Mouse (Mus musculus) thymus, postnatal 14 days (tissue): ENCODE measurements around the gene Wwc1.

Experiments
- DNase-seq: peaks from one replicate; pipeline ENCODE4 v3.0.0; 2021

Wwc1 gene

DNA sequence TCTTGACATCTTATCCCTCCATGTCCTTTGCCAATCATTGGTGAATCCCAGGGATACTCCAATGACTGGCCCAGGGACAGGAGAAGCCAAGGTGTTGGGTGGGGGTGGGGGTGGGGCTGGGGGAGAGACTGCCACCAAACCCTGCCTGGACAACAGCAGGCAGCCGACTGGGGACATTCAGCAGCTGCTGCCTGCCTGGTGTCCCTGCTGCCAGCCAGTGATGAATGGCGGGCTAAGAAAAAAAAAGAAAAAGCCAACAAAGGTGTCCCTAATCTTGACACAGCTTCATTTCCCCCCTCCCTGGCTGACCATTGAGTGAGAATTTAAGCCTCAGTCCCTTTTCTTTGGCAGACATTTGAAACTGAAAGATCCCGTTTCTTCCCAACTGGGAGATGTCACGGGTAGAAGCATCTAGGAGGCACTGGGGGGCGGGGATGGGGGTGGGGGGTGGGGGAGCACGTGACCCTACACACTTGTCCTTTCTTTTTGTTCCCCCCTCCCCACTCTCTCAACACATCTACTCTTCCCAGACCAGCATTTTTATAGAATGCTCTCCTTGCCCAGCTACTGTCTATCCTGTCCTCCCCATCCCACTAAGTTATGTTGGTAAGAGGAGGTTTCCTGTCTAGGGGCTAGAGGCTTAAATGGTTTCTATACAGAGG lies 7.9 kb downstream of the Wwc1 start:
- DNase-seq, result no peak

DNA sequence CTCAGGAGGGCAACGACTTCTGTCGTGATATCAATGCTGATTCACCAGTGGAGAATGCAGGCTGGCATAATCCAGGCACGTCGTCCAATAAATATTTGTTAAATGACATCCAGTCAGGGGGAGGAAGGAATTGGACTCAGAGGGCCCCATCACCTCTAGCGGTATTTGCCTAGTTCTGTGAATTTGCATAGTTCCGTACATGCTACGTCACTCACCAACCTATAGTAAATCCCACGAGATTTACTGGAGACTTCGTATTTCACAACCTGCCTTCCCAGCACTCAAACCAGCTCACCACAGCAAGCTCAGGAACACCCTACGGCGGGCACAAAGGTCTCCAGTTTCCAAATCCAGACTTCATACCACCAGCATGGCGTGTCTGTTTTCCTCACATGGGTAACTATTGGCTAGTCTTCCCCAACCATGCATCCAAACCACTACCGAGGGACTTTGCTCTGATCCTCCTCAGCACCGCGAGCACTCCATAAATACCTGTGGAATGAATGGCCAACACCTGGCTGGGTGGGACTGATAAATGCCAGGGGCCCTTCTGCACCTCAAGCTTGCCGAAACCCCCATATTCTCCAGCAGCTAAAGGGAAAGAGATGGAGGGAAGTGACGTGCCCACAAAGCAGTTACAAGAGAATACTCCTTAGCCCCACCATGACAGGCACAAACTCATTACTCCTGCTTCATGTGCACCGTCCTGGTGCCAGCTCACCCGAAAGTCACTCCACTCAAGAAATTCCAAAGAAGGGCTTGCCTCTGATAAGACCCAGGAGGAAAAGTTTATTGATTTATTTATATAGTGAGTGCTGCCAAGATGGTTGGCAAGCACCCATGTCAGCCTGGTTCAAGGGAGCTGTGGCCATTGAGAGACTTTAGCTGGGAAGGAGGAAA lies 9.3 kb downstream of the Wwc1 start:
- DNase-seq, result no peak

DNA sequence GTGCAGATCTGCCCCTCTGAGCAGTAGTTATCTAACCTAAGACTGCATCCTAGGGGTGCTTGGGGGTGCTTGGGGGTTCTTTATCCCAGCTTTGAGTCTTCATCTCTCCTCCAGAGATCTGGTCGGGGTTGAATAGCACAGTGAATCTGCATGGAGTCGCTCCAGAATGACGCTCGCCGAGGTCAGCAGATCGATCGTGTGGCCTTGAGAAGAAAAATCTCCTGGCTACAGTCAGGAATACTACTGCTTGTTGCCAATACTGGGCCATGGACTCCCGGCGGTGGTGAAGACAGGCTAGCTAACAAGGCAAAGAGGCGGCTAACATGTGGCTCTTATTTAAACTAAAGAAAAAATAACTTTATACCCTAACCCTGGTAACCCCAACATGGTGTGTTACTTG lies 12.0 kb downstream of the Wwc1 start:
- no peak for DNase-seq

DNA sequence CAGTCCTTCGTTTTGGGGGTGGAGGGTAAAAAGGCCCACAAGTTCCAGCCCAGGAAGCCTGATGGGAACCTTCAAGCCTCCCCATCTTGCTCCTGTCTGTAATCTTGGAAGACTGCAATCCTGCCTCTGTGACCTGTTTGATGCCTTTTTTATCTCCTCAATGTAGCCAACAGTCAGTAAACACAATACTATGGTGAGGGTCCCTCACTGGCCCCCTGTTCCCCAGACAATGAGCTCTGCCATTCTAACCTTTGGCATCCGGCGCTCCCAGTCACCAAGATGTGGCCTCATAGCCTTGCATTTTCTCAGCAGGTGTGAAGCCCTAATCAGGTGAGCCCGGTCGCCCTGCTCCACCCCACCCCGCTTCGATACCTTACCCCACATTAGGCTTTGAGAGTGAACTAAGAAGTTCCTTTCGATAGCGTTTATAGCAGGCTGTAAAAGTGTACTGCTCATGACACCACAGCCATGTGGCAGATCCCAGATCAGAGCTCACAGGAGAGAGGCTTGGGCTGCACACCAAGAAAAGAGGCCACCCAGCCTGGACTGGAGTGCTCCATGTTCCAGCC lies 16.3 kb downstream of the Wwc1 start:
- DNase-seq, result no peak

DNA sequence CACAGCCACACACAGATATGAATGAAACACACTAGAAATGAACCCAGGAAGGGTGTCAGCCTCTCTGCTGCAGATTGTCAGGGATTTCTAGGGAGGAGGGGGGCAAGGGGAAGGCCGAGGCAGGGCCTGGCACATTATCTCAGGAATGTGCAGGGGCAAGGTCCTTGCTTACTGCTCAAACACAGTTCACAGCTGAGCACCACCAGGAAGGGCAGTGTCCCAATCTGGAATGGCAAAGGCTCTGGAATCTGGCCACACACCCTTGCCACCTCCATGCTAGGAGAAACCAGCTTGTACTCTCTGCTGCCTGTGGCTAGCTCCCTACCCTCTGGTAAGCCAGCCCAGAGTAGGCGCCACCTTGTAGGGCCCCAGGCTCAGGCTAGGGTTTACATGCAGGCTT lies 16.8 kb downstream of the Wwc1 start:
- DNase-seq, result no peak

DNA sequence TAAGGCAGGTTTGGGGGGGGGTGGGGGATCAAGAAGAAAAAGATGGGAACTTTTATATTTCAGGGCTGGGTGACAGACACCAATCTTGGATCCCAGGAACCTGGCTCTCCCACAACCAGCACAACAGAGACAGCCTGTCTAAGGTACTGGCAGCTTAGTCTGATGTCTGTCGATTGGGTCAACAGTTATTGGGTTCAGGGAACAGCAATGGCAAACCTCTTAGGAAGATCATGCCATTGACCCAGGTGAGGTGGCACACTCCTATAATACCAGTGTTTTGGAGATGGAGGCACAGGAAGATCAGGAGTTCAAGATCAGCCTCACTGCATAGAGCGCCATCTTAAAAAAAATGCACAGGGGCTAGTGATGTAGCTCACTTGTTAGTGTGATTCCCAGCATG lies 17.9 kb downstream of the Wwc1 start:
- DNase-seq, result no peak

DNA sequence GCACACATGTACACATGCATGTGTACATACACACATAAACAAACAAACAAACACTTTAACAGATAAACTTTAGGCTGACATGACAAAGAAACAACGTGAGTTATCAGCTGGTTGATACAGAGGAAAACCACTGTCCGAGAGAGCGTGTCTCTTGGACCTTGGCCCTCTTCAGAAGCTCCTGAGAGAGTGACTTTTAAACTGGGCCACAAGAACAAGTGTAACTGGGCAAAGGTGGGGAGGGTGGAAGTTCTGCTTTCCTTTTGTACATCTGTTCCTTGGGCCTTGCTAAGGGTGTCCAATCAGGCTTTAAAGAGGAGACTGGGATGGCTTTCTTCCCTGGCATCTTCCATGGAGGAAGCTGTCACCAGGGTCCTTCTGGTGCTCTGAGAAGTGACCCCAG lies 21.1 kb downstream of the Wwc1 start:
- no peak for DNase-seq

DNA sequence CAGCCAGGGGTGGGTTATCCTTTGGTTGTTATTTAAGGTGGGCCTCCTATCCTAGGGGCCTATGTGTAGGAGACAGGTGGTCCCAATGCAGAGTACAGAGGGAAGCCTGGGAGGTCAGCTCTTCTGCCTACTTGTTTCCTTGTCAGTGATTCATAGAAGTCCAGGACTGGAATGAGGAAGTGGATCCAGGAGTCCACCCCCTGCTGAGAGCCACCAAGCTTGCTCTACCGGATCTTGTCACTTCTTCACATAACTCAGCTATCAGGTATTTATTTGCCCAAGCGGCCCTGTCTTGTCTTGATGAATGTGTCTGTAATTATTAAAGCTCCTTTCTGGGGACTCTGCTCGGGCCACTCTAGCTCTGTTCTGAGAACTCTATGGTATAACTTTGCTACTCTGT lies 24.8 kb downstream of the Wwc1 start:
- DNase-seq, result no peak

DNA sequence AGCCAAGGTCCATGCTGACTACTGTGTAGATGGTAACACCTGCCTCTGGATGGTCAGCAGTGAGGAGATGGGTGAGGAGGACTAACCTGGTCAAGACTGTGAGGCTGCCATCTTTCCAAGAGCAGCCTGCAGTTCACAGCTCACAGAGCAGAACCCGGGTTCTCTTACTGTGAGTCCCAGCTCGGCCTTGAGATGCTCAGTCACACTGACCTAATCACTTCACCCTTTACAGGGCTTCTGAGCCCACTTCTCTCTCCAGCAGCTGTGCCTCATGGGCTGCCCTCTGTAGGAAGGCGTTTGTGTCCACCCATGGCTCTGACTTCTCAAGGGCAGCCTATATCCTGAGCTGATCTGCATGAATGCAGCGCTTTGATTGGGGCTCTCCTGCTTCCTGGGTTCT lies 27.1 kb downstream of the Wwc1 start:
- DNase-seq, result no peak

DNA sequence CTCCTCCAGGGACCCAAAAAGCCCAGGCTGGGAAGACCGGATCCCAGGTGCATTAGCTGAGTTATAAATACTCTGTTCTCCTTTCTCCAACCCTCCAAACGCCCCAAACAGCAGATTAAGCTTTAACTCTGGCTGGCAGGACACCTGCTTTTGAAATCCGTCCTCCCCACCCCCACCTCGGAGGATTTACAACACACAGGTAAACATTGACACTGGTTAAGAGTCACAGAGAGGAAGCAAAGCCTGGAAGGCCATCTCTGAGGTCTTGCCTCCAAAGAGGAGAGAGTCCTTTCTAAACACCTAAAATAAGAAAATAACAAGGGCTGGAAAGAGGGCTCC lies 28.6 kb downstream of the Wwc1 start:
- no peak for DNase-seq

DNA sequence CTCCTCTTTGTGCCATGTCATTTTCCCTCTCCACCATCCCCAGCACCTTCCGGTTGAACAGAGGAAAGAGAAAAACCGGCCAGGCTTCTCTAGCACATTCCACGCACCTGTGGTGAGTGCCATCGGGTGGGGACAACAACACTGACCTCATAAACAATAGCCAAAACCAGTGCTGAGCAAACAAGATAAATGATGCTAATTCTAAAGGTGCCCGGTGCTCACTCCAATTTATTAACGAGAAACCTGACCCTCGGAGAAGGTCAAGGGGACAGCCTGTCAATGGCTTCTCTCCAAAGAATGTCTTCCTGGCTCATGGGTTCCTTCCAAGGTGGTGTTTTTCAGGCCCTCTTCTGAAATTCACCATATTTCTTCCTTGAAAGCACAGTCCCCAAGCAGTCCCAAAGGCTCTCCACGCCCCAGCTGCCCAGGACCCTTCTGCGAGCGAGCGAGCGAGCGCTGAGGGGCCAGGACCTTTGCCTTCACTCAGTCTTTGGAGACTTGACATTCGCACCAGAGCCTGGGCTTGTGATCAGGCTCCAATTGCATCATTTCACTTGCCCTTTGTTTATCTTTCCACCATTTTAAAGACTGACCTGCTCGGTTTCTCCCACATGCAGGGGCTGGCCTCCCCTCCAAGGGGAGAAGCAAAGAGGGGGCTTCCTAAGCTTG lies 29.1 kb downstream of the Wwc1 start:
- no peak for DNase-seq

DNA sequence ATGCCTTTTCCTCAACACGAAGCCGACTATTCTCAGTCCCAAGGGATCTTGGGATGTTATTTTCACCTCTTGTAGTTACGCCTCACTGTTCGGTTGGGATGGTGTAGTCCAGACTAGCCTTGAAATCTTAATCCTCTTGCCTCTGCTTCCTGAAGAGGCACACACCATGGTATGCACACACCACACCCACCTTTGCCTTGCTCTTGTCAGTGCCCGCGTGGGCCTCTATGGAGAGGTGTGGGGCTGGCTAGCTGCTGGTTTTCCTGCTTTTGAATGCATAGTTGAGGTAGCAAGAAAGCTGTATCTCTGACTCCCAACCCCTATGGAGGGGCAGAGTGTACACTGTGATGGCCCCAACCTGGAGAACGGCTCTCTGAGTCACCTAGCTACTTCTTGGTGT lies 29.9 kb downstream of the Wwc1 start:
- DNase-seq, result no peak

DNA sequence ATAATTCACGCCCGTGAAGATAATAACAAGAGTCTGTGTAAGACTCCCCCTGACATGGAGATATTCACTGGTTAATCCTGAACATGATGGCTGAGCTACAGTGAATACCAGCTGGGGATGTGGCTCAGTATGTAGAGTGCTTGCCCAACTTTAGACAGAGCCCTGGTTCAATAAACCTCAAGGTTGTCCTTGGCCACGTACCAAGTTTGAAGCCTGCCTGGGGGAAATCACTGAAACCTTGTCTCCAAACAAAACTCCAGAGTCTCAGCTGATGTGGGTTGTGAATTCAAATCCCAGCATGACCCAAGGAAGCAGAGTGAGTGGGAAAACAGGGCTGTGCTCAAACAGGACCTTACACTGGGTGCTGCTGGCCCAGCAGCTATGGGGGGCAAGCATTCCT lies 30.3 kb downstream of the Wwc1 start:
- no peak for DNase-seq

DNA sequence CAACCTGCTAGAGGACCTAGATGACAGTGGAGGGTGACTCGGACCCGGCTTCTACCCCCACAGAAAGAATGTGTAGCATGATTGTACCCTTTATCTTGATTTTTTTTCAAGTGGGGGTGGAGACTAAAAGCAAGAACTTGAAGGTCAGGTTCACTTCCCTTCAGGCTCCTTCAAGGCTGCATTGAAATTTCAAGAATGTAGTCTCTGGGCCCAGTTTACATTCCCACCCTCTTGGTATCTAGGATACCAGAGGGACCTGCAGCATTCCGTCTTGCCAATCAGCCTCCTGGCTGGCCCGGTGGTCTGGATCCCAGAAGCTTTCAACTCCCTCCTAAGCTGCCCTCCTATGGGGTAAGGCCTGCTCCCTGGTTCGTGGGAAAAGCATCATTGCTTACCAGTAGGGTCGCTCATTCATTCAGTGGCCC lies 31.9 kb downstream of the Wwc1 start:
- DNase-seq, result no peak

DNA sequence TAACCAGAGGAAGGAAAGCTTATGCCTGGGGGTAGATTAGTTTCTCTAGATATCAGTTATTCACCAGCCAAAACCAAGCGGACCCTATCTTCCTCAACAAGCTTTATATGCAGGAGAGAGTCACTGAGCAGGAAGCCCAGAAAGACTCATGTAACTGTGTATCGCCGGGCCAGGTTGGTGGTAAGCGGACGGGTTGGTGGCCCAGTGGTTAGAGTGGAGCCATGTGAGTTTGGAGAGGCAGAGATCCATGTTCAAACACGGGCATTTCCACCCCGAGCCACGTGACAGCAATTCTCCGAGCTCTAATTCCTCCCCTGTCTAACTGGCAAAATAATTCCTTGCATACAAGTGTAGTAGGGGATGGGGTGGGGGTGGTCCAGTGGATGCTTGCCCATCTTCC lies 32.4 kb downstream of the Wwc1 start:
- DNase-seq, result no peak

DNA sequence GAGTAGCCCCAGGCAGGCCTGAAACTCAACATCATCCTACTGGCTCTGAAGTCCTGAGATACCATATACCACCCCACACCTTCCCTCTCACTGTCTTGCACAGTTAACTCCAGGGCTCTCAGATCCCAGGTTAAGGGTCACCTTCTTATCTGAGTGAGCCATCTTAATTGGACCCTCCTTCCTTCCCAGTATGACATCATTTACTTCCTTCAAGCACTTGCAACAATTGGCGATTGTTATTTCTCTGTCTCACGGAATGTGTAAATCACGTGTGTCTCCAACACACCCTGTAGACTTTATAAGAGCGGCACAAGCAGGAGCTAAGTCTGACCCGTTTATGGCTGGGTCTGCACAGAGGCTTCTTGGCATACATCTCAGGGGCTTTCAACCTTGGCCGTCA lies 35.1 kb downstream of the Wwc1 start:
- no peak for DNase-seq

DNA sequence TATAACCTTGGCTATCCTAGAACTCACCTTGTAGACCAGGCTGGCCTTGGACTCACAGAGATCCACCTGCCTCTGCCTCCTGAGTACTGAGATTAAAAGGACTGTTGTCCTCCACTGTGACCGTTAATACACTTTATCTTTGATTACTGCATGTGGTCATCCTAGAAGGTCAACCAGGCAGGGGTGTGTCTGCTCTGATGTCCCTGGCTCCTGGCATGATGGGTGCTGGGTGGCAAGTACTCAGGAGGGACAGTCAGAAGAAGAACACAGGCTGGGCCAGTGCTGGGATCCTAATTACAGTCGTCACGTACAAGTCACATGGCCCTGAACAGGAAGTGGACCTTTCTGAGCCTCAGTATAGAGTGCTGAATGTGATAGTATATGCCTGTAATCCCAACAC lies 38.7 kb downstream of the Wwc1 start:
- DNase-seq, result no peak

DNA sequence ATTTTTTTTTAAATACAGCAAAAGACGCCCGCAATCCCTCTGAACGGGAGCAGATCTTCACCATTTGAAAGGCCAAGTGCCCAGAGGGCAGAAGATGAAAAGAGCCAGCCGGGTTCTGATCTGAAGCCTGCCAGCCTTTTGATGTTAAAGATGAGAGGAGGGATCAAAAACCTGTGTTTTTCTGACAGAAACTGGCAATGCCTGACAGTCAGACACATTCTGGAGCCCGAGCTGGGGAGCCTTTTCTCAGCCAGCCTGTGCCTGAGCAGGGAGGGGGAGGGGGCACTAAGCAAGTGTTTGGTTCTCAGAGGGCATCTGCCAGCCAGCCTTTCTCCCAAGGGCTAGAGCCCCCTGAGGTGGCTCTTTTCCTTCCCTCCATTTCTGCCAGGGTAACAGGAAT lies 39.3 kb downstream of the Wwc1 start:
- DNase-seq, result no peak

DNA sequence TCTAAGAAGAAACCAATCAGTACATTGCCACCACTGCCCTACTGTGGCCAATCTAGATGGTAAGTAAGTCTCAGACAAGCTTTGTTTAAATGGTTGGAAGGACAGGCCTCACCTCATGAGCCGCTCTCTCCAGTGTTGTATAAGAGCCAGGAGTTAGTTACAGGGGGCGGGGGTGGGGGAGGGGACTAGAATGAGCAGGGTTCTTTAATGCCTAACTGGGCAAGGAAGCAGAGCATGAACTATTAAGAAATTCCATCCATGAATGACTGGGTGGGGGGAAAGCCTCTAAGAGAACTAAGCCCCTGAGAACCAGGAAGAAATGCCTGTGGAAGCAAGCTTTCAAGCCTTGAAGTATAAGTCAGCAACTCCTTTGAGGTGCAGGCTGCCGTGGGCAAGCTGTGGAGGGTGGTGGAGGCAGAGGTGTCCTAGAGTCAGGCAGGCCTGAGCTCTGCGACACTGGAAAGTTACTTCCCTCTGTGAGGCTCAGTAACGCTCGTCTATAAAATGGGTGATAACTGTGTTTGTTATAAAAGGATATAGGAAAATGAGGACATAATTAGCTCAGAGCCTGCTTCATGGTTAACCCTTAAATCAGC lies 41.4 kb downstream of the Wwc1 start:
- no peak for DNase-seq

DNA sequence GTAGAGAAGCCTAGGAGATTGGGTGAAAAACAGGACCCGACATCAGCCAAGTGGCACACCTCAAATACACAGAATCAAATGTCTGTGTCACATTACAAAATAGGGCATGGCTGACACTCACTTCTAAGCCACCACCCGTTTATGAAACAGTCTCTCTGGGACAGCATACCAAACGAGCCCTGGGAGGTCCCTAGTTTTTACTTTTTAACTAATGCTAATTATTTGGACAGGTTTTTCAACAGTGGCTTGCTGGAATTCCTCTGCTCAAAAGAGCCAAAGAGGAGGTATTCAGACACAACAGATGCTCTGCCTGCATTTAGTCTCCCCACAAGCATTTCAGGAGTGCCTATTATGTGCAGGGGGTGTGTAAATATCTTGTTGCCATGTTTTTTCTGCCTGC lies 44.7 kb downstream of the Wwc1 start:
- no peak for DNase-seq

DNA sequence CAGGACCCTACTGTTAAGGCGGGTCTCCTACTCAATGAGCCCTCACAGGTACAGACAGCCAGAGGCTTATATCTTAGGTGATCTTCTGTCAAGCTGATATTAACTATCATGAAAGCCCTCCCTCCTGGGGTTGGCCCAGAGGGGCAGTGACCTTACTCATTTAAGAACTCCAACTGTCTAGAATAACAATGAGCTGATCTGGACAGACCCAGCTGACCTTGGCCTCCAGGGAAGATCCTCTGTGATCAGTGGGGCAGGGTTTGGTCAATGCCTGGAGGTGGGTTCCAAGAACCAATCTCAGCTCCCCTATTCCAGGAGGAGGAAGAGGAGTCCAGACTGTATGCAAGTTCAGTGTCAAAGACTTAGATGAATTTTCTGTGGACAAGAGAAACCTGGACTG lies 45.2 kb downstream of the Wwc1 start:
- no peak for DNase-seq

DNA sequence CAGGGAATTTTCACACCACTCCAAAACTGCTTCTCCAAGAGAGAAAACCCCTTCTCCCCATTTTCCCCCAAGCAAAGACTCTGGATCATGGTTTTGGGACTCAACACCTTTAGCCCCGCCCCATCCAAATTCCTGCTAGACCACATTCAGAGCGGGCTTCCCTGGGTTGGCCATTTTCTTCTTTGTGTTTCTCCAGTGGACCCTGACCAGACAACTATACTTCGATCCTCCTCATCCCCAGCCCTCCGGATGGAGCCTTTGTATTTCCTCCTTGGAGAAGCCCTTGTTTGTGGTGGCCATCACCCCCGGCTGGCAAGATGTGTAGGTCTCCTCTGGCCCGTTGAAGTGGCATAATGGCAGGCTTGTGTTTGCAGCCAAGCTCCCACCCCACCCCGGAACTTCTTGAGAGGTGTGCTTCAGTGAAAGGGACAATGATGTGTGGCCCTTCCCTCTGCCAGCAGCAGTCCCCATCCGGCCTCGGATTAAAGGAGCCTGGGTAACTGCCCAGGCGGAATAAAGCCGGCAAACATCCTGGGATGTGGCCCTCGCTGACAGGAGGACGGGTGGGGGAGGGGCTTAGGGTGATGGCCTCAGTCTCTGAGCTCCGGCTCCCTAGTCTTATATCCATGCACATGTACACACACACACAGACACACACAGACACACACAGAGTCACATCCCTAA lies 46.8 kb downstream of the Wwc1 start:
- no peak for DNase-seq
